Comparison of ENCODE assay signal across 8 mouse cellular contexts in the genomic region with DNA sequence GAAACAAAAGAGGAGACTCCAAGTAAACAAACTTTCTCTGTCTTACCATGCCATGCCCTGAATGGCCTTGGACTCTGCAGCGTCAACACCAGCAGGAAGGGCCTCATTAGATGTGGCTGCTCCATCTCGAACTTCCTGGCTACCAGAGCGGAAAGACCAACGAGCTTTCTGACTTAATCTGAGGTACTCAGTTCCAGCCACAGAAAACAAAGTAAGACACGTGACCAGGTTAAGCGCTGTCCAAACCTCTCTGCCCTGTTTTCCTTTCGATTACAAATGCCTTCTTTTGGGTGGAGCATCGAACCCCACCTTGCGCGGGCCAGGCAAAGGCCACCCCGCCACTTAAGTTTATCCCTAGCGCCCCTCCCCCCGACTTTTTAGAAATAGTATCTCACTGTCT. TPM values are rescaled to one million over a fixed set of nuclear protein-coding genes. Genes with fewer than 3 reads are reported as not detected.
DNase-seq lines count a peak whose midpoint lies in the region; ATAC-seq and TF ChIP-seq lines count a peak whose summit lies in the region.

No protein-coding gene starts in this region.

- H3K9me3 ChIP-seq in embryonic facial prominence, embryonic 13.5 days: no peaks in the 10 kb centered on the region
- H3K9me3 ChIP-seq in hindbrain, embryonic 13.5 days: no peaks in the 10 kb centered on the region
- no peaks in the 10 kb centered on the region for H3K9me3 ChIP-seq in midbrain, embryonic 16.5 days (replicated peaks; ENCODE audit: control insufficient read depth, low read length, poor library complexity, severe bottlenecking)

- H3K27me3 ChIP-seq in embryonic facial prominence, embryonic 13.5 days: no peaks in the 10 kb centered on the region
- H3K27me3 ChIP-seq in hindbrain, embryonic 13.5 days: no peaks in the 10 kb centered on the region
- H3K27me3 ChIP-seq in liver, adult 2 months (ENCODE audit: control insufficient read depth, insufficient read depth, low read length): no peaks in the 10 kb centered on the region
- no peaks in the 10 kb centered on the region for H3K27me3 ChIP-seq in midbrain, embryonic 16.5 days (ENCODE audit: control insufficient read depth, insufficient read depth, low read depth, low read length)

- TF ChIP-seq CTCF in liver, adult 2 months (IDR thresholded peaks at IDR 0.05; ENCODE audit: low read depth, low read length): no peak

- ATAC-seq in CD4-positive, CD25-positive, alpha-beta regulatory T cell, adult 4 months: peak; percentile 74
- ATAC-seq in embryonic facial prominence, embryonic 13.5 days (ENCODE audit: insufficient number of reproducible peaks, insufficient read depth, low FRiP score, low TSS enrichment, low read depth): no peak
- ATAC-seq in hindbrain, embryonic 13.5 days (ENCODE audit: low FRiP score): no peak
- no peak for ATAC-seq in midbrain, embryonic 16.5 days

- DNase-seq in liver, adult 2 months (ENCODE audit: extremely low read depth, low read depth, low spot score): peak; percentile 73
- DNase-seq in B cell, adult 2 months: no peak
- DNase-seq in ovary, postnatal 36 days (ENCODE audit: low spot score): no peak
- DNase-seq in adipocyte (ENCODE audit: low spot score): no peak

- H3K4me3 ChIP-seq in embryonic facial prominence, embryonic 13.5 days: peak overlapping the region; percentile 19; the same call in 1 of the 2 replicates
- no peak overlapping the region for H3K4me3 ChIP-seq in hindbrain, embryonic 13.5 days
- peak overlapping the region; percentile 23 for H3K4me3 ChIP-seq in liver, adult 2 months (ENCODE audit: insufficient read depth, low read depth, low read length)
- H3K4me3 ChIP-seq in midbrain, embryonic 16.5 days (ENCODE audit: low read depth, low read length): no peak overlapping the region

- 7% methylated on average over 13 of the region's 13 CpGs for WGBS in embryonic facial prominence, embryonic 13.5 days
- 18% methylated on average over 13 of the region's 13 CpGs for WGBS in hindbrain, embryonic 13.5 days
- 4% methylated on average over 13 of the region's 13 CpGs for WGBS in liver, adult 2 months
- WGBS in midbrain, embryonic 16.5 days: 13% methylated on average over 13 of the region's 13 CpGs

- H3K79me2 ChIP-seq in liver, adult 2 months (ENCODE audit: control insufficient read depth, insufficient read depth, low read length): no peaks in the 10 kb centered on the region

- peaks cover 6% of the 10 kb centered on the region; the same call in 1 of the 2 replicates for H3K4me1 ChIP-seq in embryonic facial prominence, embryonic 13.5 days
- H3K4me1 ChIP-seq in hindbrain, embryonic 13.5 days (replicated peaks): no peaks in the 10 kb centered on the region
- H3K4me1 ChIP-seq in liver, adult 2 months (ENCODE audit: control insufficient read depth, insufficient read depth, low read length): no peaks in the 10 kb centered on the region
- peaks cover 4% of the 10 kb centered on the region; the same call in 1 of the 2 replicates for H3K4me1 ChIP-seq in midbrain, embryonic 16.5 days (ENCODE audit: control insufficient read depth, insufficient read depth, low read length)

- peak overlapping the region; percentile 44 for H3K4me2 ChIP-seq in embryonic facial prominence, embryonic 13.5 days
- peak overlapping the region; percentile 6; the same call in 1 of the 2 replicates for H3K4me2 ChIP-seq in hindbrain, embryonic 13.5 days
- peak overlapping the region; percentile 35 for H3K4me2 ChIP-seq in midbrain, embryonic 16.5 days (ENCODE audit: low read length)

- H3K9ac ChIP-seq in embryonic facial prominence, embryonic 13.5 days: no peak overlapping the region
- no peak overlapping the region for H3K9ac ChIP-seq in hindbrain, embryonic 13.5 days
- peak overlapping the region; percentile 11; the same call in 1 of the 2 replicates for H3K9ac ChIP-seq in liver, adult 2 months (ENCODE audit: low read depth, low read length)
- no peak overlapping the region for H3K9ac ChIP-seq in midbrain, embryonic 16.5 days (ENCODE audit: low read depth, low read length)

- no peaks in the 10 kb centered on the region for H3K36me3 ChIP-seq in embryonic facial prominence, embryonic 13.5 days
- H3K36me3 ChIP-seq in hindbrain, embryonic 13.5 days: no peaks in the 10 kb centered on the region
- H3K36me3 ChIP-seq in liver, adult 2 months (ENCODE audit: control insufficient read depth, insufficient read depth, low read length): no peaks in the 10 kb centered on the region
- no peaks in the 10 kb centered on the region for H3K36me3 ChIP-seq in midbrain, embryonic 16.5 days (ENCODE audit: control insufficient read depth, insufficient read depth, low read length)

- no peak overlapping the region for H3K27ac ChIP-seq in embryonic facial prominence, embryonic 13.5 days
- H3K27ac ChIP-seq in hindbrain, embryonic 13.5 days: no peak overlapping the region
- H3K27ac ChIP-seq in liver, adult 2 months (replicated peaks; ENCODE audit: insufficient read depth, low read depth, low read length): peak overlapping the region; percentile 13
- H3K27ac ChIP-seq in midbrain, embryonic 16.5 days (ENCODE audit: low read length): no peak overlapping the region

- no peak for TF ChIP-seq POLR2A in liver, adult 2 months (IDR thresholded peaks at IDR 0.05; ENCODE audit: extremely low read depth, insufficient read depth, low read length)

RNA-seq across cellular contexts. Expression of gene Fnbp1l, which starts 10.1 kb away (rescaled TPM):
- polyA plus RNA-seq in CD4-positive, CD25-positive, alpha-beta regulatory T cell, adult 4 months (2017; shearing (Covaris generic)): under 1 TPM; 0.09 to 0.34 TPM
- 62.3 and 77.4 TPM in 2 replicates for polyA plus RNA-seq in embryonic facial prominence, embryonic 13.5 days (2015; fragmentation: Nextera tagmentation; extraction: Ambion mirVana)
- 211 and 214 TPM in 2 replicates for polyA plus RNA-seq in hindbrain, embryonic 13.5 days (2015; fragmentation: Nextera tagmentation; extraction: Ambion mirVana)
- total RNA-seq in liver, adult 2 months (2014; rRNA removed): 8.7 and 9.3 TPM in 2 replicates
- 2.9 and 3.1 TPM in 2 replicates for polyA plus RNA-seq in liver, adult 2 months (2012; rRNA removed)
- polyA plus RNA-seq in midbrain, embryonic 16.5 days (2015; fragmentation: Nextera tagmentation; extraction: Ambion mirVana): 257 and 294 TPM in 2 replicates

Comparison
In these comparisons a context has a peak if more than half of its experiments do, and no peak if none do; other contexts are left out.
1. H3K4me3 ChIP-seq: peak in embryonic facial prominence, embryonic 13.5 days (single experiment) and liver, adult 2 months (single experiment); none in hindbrain, embryonic 13.5 days (single experiment) and midbrain, embryonic 16.5 days (single experiment).
2. RNA of gene Fnbp1l, which starts 10.1 kb away (polyA plus RNA-seq): 257 to 294 TPM in midbrain, embryonic 16.5 days, 211 to 214 TPM in hindbrain, embryonic 13.5 days and 62.3 to 77.4 TPM in embryonic facial prominence, embryonic 13.5 days; 2.9 to 3.1 TPM in liver, adult 2 months and 0.09 to 0.34 TPM in CD4-positive, CD25-positive, alpha-beta regulatory T cell, adult 4 months; every median in the first group is over 10 times any median in the second.
3. Peak in every context shown above with its lines, with median percentiles within 50 percentile points of each other: H3K4me2 ChIP-seq.